Mouse (Mus musculus): ENCODE results near the gene Cdk14.

- TF ChIP-seq CTCF (IDR thresholded peaks at IDR 0.05; ENCODE audit: insufficient read depth, low read depth, low read length) (no peak), POLR2A (IDR thresholded peaks at IDR 0.05; ENCODE audit: insufficient read depth, low read depth, low read length) (no peak)
Observed at GRCm38 (mm10) chr5:4852711-4853320, 567.3 kb downstream of the Cdk14 start.

Data from olfactory bulb, adult 2 months (tissue).